Mouse (Mus musculus): ENCODE measurements at regions not wholly inside any gene's neighbourhood (a gene's known extent, or its start where the extent isn't known, plus 50 kb on each side); places are given as distances from the start of the nearest gene placed in this dataset.

GRCm38 (mm10) chr1:24832246-24832645 lies 153.8 kb downstream of the Lmbrd1 start:
- no peaks in the 10 kb centered on the region for H3K27me3 ChIP-seq (ENCODE audit: control insufficient read depth, insufficient read depth, low read length)
- 18% methylated on average over 3 of the region's 3 CpGs for WGBS
- no peaks in the 10 kb centered on the region for H3K4me1 ChIP-seq (ENCODE audit: control insufficient read depth, insufficient read depth, low read length)
- H3K27ac ChIP-seq (ENCODE audit: insufficient read depth, low read length), result no peak overlapping the region
- no peak for TF ChIP-seq POLR2A (IDR thresholded peaks at IDR 0.05; ENCODE audit: borderline replicate concordance, insufficient read depth, low read length)
- TF ChIP-seq CTCF (IDR thresholded peaks at IDR 0.05; ENCODE audit: borderline replicate concordance, insufficient read depth, low read depth, low read length), result no peak
- DNase-seq, result peak in 1 of 2 experiments; percentile 24
- no peak overlapping the region for H3K4me3 ChIP-seq (replicated peaks; ENCODE audit: insufficient read depth, low read depth, low read length)

DNA sequence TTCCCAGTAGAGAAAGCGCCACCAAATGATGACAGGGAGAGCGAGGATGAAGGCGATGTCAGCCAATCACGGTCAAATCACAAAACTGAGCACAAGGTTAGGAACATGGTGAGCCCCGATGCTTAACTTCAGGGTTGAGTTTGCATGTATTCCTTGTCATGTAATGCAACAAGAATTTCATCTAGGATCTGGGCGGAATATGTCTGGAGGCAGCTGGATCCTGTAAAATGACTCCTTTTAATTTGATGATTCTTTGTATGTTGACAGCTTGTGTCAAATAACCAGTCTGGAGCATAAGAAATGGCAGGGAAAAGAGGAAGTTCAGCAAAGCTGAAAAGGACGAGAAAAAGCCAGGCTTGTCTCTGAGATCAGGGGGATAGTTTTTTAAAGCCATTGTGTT lies 188.4 kb downstream of the Lmbrd1 start:
- no peak overlapping the region for H3K27ac ChIP-seq (ENCODE audit: insufficient read depth, low read length)
- TF ChIP-seq POLR2A (IDR thresholded peaks at IDR 0.05; ENCODE audit: borderline replicate concordance, insufficient read depth, low read length), result no peak
- no peak for TF ChIP-seq CTCF (IDR thresholded peaks at IDR 0.05; ENCODE audit: borderline replicate concordance, insufficient read depth, low read depth, low read length)
- no peak overlapping the region for H3K4me3 ChIP-seq (replicated peaks; ENCODE audit: insufficient read depth, low read depth, low read length)
- WGBS, result 89% methylated on average over 7 of the region's 7 CpGs
- DNase-seq, result no peak
- no peaks in the 10 kb centered on the region for H3K27me3 ChIP-seq (ENCODE audit: control insufficient read depth, insufficient read depth, low read length)
- peaks cover 8% of the 10 kb centered on the region; the same call in 1 of the 2 replicates for H3K4me1 ChIP-seq (ENCODE audit: control insufficient read depth, insufficient read depth, low read length)

GRCm38 (mm10) chr1:24869772-24870171 lies 191.3 kb downstream of the Lmbrd1 start:
- Histone ChIP-seq H3K4me1 (ENCODE audit: control insufficient read depth, insufficient read depth, low read length) (peaks cover 9% of the 10 kb centered on the region; the same call in 1 of the 2 replicates), H3K27ac (ENCODE audit: insufficient read depth, low read length) (peak overlapping the region; percentile 57; the same call in 1 of the 2 replicates), H3K27me3 (ENCODE audit: control insufficient read depth, insufficient read depth, low read length) (no peaks in the 10 kb centered on the region), H3K4me3 (replicated peaks; ENCODE audit: insufficient read depth, low read depth, low read length) (peak overlapping the region; percentile 73)
- 5% methylated on average over 12 of the region's 12 CpGs for WGBS
- peak; percentile 74 to 76 for DNase-seq
- TF ChIP-seq POLR2A (IDR thresholded peaks at IDR 0.05; ENCODE audit: borderline replicate concordance, insufficient read depth, low read length) (no peak), CTCF (IDR thresholded peaks at IDR 0.05; ENCODE audit: borderline replicate concordance, insufficient read depth, low read depth, low read length) (no peak)

DNA sequence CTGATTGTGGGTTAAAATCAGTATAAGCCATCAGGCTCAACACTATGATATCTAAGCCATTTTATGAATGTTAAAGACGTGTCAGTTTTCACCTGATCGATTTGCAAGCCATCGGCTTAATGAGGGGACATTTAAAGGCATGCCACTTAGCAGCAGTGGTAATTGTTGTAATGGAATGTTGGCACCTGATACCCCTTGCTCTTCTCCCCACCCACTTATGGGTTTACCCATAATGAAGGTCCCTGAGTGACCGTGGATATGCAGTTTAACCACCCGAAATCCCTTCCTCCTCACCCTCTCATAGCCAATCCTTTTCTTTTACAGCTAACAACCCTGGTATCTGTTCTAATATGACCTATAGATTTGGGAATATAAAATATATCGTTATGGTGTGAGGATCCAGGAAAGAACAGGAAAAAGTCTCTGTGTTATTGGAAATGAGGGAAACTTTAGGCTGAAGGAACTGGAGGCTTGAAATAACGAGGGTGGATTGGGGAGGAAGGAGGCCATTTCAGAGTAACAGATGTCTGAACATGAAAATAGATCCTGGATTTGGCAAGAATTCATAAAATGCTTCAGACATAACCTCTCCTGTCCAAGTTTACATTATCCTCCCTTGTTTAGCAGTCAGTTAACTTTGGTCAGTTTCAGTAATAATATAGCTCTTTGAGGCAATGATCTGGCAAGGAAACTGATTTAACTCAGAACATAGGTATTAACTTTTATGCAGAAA lies 192.4 kb downstream of the Lmbrd1 start:
- Histone ChIP-seq H3K4me3 (replicated peaks; ENCODE audit: insufficient read depth, low read depth, low read length) (no peak overlapping the region), H3K27ac (ENCODE audit: insufficient read depth, low read length) (no peak overlapping the region; the same call in 1 of the 2 replicates), H3K27me3 (ENCODE audit: control insufficient read depth, insufficient read depth, low read length) (no peaks in the 10 kb centered on the region), H3K4me1 (ENCODE audit: control insufficient read depth, insufficient read depth, low read length) (peaks cover 9% of the 10 kb centered on the region; the same call in 1 of the 2 replicates)
- no peak for TF ChIP-seq POLR2A (IDR thresholded peaks at IDR 0.05; ENCODE audit: borderline replicate concordance, insufficient read depth, low read length)
- no peak for TF ChIP-seq CTCF (IDR thresholded peaks at IDR 0.05; ENCODE audit: borderline replicate concordance, insufficient read depth, low read depth, low read length)
- 38% methylated on average over 7 of the region's 7 CpGs for whole genome bisulfite sequencing
- DNase-seq, result peak in 1 of 2 experiments; percentile 71

DNA sequence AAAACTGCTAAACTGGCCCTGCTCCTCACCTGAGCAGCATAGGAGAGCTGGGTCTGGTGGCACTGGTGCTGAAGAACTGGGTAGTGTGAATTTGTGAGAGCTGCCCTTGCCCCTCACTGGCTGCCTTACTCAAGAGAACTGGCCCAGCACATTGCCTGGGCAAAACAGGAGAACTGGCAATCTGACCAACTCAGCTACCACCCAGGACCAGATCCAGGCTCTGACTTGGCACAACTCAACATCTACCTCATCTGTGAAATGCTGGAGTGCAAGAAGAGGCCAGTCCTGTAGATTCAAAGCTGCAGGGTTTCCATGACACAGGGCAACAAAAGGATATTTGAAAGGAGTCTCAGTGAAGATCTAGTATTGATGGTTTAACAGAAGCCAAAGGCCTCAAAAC lies 198.6 kb downstream of the Lmbrd1 start:
- TF ChIP-seq POLR2A (IDR thresholded peaks at IDR 0.05; ENCODE audit: borderline replicate concordance, insufficient read depth, low read length) (no peak), CTCF (IDR thresholded peaks at IDR 0.05; ENCODE audit: borderline replicate concordance, insufficient read depth, low read depth, low read length) (no peak)
- H3K4me3 ChIP-seq (replicated peaks; ENCODE audit: insufficient read depth, low read depth, low read length), result no peak overlapping the region
- peaks cover 10% of the 10 kb centered on the region for H3K4me1 ChIP-seq (ENCODE audit: control insufficient read depth, insufficient read depth, low read length)
- H3K27me3 ChIP-seq (ENCODE audit: control insufficient read depth, insufficient read depth, low read length), result no peaks in the 10 kb centered on the region
- H3K27ac ChIP-seq (ENCODE audit: insufficient read depth, low read length), result no peak overlapping the region
- peak; percentile 55 to 80 for DNase-seq

- H3K27me3 ChIP-seq (ENCODE audit: control insufficient read depth, insufficient read depth, low read length), result no peaks in the 10 kb centered on the region
- no peak overlapping the region for H3K4me3 ChIP-seq (replicated peaks; ENCODE audit: insufficient read depth, low read depth, low read length)
- no peak for TF ChIP-seq CTCF (IDR thresholded peaks at IDR 0.05; ENCODE audit: borderline replicate concordance, insufficient read depth, low read depth, low read length)
- TF ChIP-seq POLR2A (IDR thresholded peaks at IDR 0.05; ENCODE audit: borderline replicate concordance, insufficient read depth, low read length), result no peak
- peak; percentile 66 to 87 for DNase-seq
- H3K4me1 ChIP-seq (ENCODE audit: control insufficient read depth, insufficient read depth, low read length), result peaks cover 5% of the 10 kb centered on the region; the same call in 1 of the 2 replicates
- no peak overlapping the region for H3K27ac ChIP-seq (ENCODE audit: insufficient read depth, low read length)
Measured at GRCm38 (mm10) chr1:24883638-24884037, 205.2 kb downstream of the Lmbrd1 start.

DNA sequence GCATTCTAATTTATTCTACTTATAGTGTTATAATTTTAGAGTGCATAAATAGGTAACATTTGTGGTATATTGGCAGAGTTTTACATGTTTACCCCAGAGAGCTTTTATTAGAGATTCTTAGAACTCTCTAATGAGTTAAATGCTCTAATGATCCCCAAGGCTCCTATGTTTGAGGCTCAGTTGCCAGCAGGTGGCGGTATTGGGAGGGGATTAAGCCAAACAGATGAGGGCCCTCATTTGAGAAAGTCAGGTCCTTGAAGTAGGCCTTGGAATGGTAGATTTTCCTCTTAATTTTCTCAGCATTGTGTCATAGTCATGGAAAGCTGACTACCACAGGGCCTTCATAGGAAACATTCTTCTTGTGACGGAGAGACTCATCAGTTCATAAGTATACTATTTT lies 222.8 kb downstream of the Lmbrd1 start:
- peak; percentile 63 to 71 for DNase-seq
- Histone ChIP-seq H3K27ac (ENCODE audit: insufficient read depth, low read length) (no peak overlapping the region), H3K27me3 (ENCODE audit: control insufficient read depth, insufficient read depth, low read length) (no peaks in the 10 kb centered on the region), H3K4me3 (replicated peaks; ENCODE audit: insufficient read depth, low read depth, low read length) (no peak overlapping the region), H3K4me1 (ENCODE audit: control insufficient read depth, insufficient read depth, low read length) (no peaks in the 10 kb centered on the region)
- TF ChIP-seq POLR2A (IDR thresholded peaks at IDR 0.05; ENCODE audit: borderline replicate concordance, insufficient read depth, low read length), result no peak
- TF ChIP-seq CTCF (IDR thresholded peaks at IDR 0.05; ENCODE audit: borderline replicate concordance, insufficient read depth, low read depth, low read length), result peak; percentile 61
- WGBS, result 47% methylated on average over 2 of the region's 2 CpGs
